Mouse (Mus musculus) C2C12 (cell line): ENCODE results near the gene B3gnt6.

Experiments used
- CTCF ChIP-seq: IDR thresholded peaks from one replicate; pipeline ENCODE4 v1.5.1; 2011; ENCODE audit not compliant: control insufficient read depth, insufficient read depth, insufficient read length
- MYOD1 ChIP-seq: IDR thresholded peaks from one replicate; pipeline ENCODE4 v1.6.1; 2011; ENCODE audit warnings: low read depth; ENCODE audit not compliant: control insufficient read depth, insufficient read length
- MYOG ChIP-seq: IDR thresholded peaks from one replicate; pipeline ENCODE4 v1.6.1; 2011; ENCODE audit not compliant: control insufficient read depth, insufficient read length; ENCODE audit errors: extremely low read depth
- USF1 ChIP-seq: IDR thresholded peaks from one replicate; pipeline ENCODE4 v1.6.1; 2011; ENCODE audit warnings: low read depth, mild to moderate bottlenecking, control low read depth, moderate library complexity

- no peak for TF ChIP-seq CTCF
- no peak for TF ChIP-seq MYOD1
- TF ChIP-seq USF1, result no peak
- no peak for TF ChIP-seq MYOG
These were observed 46.9 kb downstream of the B3gnt6 start for GRCm38 (mm10) chr7:98152400-98152799.
